Mouse (Mus musculus) kidney, postnatal 0 days (tissue): ENCODE measurements at regions not wholly inside any gene's neighbourhood (a gene's known extent, or its start where the extent isn't known, plus 50 kb on each side); places are given as distances from the start of the nearest gene placed in this dataset.
A peak's percentile ranks its signal among the peaks of the same experiment; 100 is the strongest.

Experiments used
- ATAC-seq: fragments of 200-750 bp; cut with Nextera tagmentation; replicated peaks from 2 replicates; pipeline ENCODE4 v1.8.0; 2017; ENCODE audit warnings: low read depth, moderate number of reproducible peaks, moderate TSS enrichment, moderate library complexity; ENCODE audit not compliant: low FRiP score
- DNase-seq: peaks from one replicate; pipeline ENCODE4 v3.0.0-alpha.2; 2016; ENCODE audit warnings: low spot score
- H3K27ac ChIP-seq: fragments of 300-500 bp; sonication (generic); 2 replicates; pipeline ENCODE4 v1.5.1; 2014; ENCODE audit warnings: mild to moderate bottlenecking
- H3K27me3 ChIP-seq: fragments of 300-500 bp; sonication (generic); 2 replicates; pipeline ENCODE4 v1.6.1; 2014; ENCODE audit warnings: low read length, mixed read lengths; ENCODE audit not compliant: insufficient read depth
- H3K36me3 ChIP-seq: fragments of 300-500 bp; sonication (generic); 2 replicates; pipeline ENCODE4 v1.6.1; 2014; ENCODE audit warnings: low read length, mixed read lengths; ENCODE audit not compliant: insufficient read depth
- H3K4me1 ChIP-seq: fragments of 300-500 bp; sonication (generic); replicated peaks from 2 replicates; pipeline ENCODE4 v1.6.1; 2014; ENCODE audit warnings: antibody characterized with exemption, low read length, mixed read lengths; ENCODE audit not compliant: insufficient read depth
- H3K4me2 ChIP-seq: fragments of 300-500 bp; sonication (generic); 2 replicates; pipeline ENCODE4 v1.6.1; 2014; ENCODE audit warnings: mild to moderate bottlenecking, low read length, moderate library complexity, mixed read lengths
- H3K4me3 ChIP-seq: fragments of 300-500 bp; sonication (generic); replicated peaks from 2 replicates; pipeline ENCODE4 v1.5.1; 2014; ENCODE audit warnings: low read depth, low read length
- H3K9ac ChIP-seq: fragments of 300-500 bp; sonication (generic); 2 replicates; pipeline ENCODE4 v1.6.1; 2014; ENCODE audit warnings: low read depth, low read length
- H3K9me3 ChIP-seq: fragments of 300-500 bp; sonication (generic); replicated peaks from 2 replicates; pipeline ENCODE4 v1.6.1; 2016; ENCODE audit warnings: low read length, inconsistent platforms, mixed read lengths
- CTCF ChIP-seq: IDR thresholded peaks from 2 replicates; pipeline ENCODE4 v1.5.1; 2016; ENCODE audit warnings: antibody characterized with exemption, low read depth, mild to moderate bottlenecking, moderate library complexity
- WGBS: fragments of 180-500 bp; shearing (Covaris S2); extraction: QIAGEN DNeasy Blood & Tissue Kit; methylation state at CpG from one replicate; pipeline ENCODE4 v1.1.7; 2014; 5-methylcytosine and 5-hydroxymethylcytosine counted together

DNA sequence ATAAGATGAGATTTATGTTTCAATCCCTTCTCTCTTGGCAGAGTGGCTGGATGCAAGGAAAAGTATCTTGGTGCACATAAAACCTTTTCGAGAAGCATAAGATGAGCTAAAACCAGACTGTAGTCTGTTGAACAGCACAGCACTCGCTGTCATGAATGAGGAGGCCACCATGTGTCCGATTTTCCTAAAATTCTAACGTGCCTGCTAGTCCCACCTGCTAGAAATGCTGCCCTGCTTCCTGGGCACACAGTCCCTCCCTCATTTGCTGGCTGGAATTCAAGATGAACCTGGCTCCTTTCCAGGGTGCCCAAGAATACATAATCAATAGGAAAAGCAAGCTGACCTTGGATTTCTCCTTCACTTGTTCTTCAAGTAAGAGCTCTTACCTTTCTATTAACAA lies 501.4 kb upstream of the Map3k7 start:
- WGBS = 67% methylated on average over 4 of the region's 4 CpGs
- no peak overlapping the region for H3K4me3 ChIP-seq
- no peak overlapping the region for H3K4me2 ChIP-seq
- no peak overlapping the region for H3K27ac ChIP-seq
- DNase-seq (no peak), ATAC-seq (no peak)
- no peaks in the 10 kb centered on the region for H3K9me3 ChIP-seq
- H3K4me1 ChIP-seq = no peaks in the 10 kb centered on the region
- no peak for TF ChIP-seq CTCF
- H3K36me3 ChIP-seq = no peaks in the 10 kb centered on the region
- no peaks in the 10 kb centered on the region for H3K27me3 ChIP-seq
- no peak overlapping the region for H3K9ac ChIP-seq

DNA sequence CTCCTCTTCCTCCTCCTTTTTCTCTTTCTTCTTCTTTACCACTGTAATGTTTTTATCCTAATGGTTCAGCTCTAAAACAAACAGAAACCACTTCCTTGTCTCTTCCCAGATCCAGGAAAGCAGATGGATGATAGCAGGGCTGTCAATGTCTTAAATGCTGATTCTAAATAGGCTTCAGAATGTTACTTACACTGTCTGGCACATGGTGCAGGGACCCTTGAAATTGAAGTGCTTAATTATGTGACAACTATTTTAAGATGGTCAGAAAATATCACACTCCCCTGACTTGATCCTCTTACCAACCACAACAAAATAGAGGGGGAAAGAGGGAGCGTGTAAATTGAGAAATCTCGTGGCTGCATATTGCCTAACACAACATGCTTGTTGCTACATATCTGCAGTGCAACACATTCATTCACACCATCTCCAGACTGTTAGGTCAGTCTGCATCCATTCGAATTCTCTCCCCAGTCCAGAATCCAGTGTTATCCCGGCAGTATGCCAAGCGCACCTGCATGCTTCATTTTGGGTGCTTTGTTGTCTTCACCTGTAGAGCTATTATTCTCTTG lies 500.7 kb upstream of the Map3k7 start:
- no peak for ATAC-seq
- Histone ChIP-seq H3K27ac (no peak overlapping the region), H3K27me3 (no peaks in the 10 kb centered on the region), H3K4me1 (no peaks in the 10 kb centered on the region), H3K9me3 (no peaks in the 10 kb centered on the region), H3K9ac (no peak overlapping the region), H3K4me2 (no peak overlapping the region), H3K4me3 (no peak overlapping the region), H3K36me3 (no peaks in the 10 kb centered on the region)
- no peak for TF ChIP-seq CTCF
- 86% methylated on average over 5 of the region's 5 CpGs for WGBS
- no peak for DNase-seq

DNA sequence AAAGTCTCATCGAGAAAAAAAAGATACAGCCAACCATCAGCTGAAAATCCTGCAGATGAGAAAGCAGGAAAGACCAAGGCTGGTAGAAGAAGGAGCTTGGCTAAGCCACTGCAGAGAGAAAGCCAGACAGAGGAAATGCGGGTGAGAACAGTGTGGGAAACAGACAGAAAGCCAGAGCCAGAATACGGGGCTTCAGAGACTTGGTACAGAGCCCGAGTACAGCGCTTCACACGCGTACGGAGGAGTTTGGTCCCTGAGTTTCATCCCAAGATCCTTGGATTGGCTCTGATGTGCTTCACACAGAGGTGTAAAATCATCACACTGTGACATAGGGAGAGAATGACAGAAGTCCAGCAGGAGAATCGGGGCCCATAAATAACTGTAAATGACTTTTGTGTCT lies 495.6 kb upstream of the Map3k7 start:
- no peaks in the 10 kb centered on the region for H3K27me3 ChIP-seq
- ATAC-seq = no peak
- 24% methylated on average over 9 of the region's 9 CpGs for WGBS
- H3K4me3 ChIP-seq = 0 out of 2 replicates have a peak overlapping the region, but pooled peaks have one; percentile 4
- no peaks in the 10 kb centered on the region for H3K36me3 ChIP-seq
- peak; percentile 36 for DNase-seq
- H3K9ac ChIP-seq = no peak overlapping the region
- H3K4me2 ChIP-seq = peak overlapping the region; percentile 44
- H3K4me1 ChIP-seq = no peaks in the 10 kb centered on the region
- H3K9me3 ChIP-seq = no peaks in the 10 kb centered on the region
- TF ChIP-seq CTCF = no peak
- H3K27ac ChIP-seq = no peak overlapping the region

DNA sequence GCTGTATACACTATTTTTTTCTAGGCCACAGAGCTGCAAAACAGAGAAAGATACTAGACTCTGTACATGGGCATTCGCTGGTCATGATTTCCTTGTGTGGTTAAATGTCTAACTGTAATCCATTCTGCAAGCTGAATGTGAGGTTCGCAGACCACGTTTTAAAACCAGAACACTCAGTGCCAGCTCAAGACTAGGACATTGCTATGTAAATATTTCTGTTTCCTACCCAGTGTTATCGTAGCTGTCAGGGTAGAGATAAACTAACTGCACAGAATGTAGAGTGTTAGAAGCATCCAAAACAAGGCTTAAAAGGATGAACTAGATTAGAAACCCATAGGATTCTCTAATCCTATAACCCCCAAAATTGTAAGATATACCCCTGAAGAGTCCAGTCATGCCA lies 494.1 kb upstream of the Map3k7 start:
- Histone ChIP-seq H3K27ac (no peak overlapping the region), H3K36me3 (no peaks in the 10 kb centered on the region), H3K4me3 (no peak overlapping the region), H3K9me3 (no peaks in the 10 kb centered on the region), H3K9ac (no peak overlapping the region), H3K27me3 (no peaks in the 10 kb centered on the region), H3K4me2 (no peak overlapping the region), H3K4me1 (no peaks in the 10 kb centered on the region)
- no peak for TF ChIP-seq CTCF
- 57% methylated on average over 4 of the region's 4 CpGs for WGBS
- ATAC-seq (no peak), DNase-seq (no peak)

- ATAC-seq = no peak
Measured at GRCm38 (mm10) chr4:31492535-31492934, 471.4 kb upstream of the Map3k7 start.

GRCm38 (mm10) chr4:31493087-31493511 lies 470.8 kb upstream of the Map3k7 start:
- Histone ChIP-seq H3K36me3 (no peaks in the 10 kb centered on the region), H3K27ac (no peak overlapping the region), H3K4me1 (no peaks in the 10 kb centered on the region), H3K4me2 (no peak overlapping the region), H3K9me3 (no peaks in the 10 kb centered on the region), H3K27me3 (no peaks in the 10 kb centered on the region), H3K9ac (no peak overlapping the region), H3K4me3 (no peak overlapping the region)
- no peak for ATAC-seq
- 42% methylated on average over 3 of the region's 3 CpGs for WGBS
- DNase-seq = peak; percentile 31
- TF ChIP-seq CTCF = no peak

More at GRCm38 (mm10) chr4:31492535-31492934, 471.4 kb upstream of the Map3k7 start:
- Histone ChIP-seq H3K4me2 (no peak overlapping the region), H3K4me1 (no peaks in the 10 kb centered on the region), H3K27me3 (no peaks in the 10 kb centered on the region), H3K27ac (no peak overlapping the region), H3K36me3 (no peaks in the 10 kb centered on the region), H3K9me3 (no peaks in the 10 kb centered on the region), H3K9ac (no peak overlapping the region), H3K4me3 (no peak overlapping the region)
- TF ChIP-seq CTCF = no peak
- 80% methylated on average over 3 of the region's 3 CpGs for WGBS
- no peak for DNase-seq

- Histone ChIP-seq H3K9me3 (no peaks in the 10 kb centered on the region), H3K27ac (no peak overlapping the region), H3K9ac (no peak overlapping the region), H3K4me3 (no peak overlapping the region), H3K36me3 (no peaks in the 10 kb centered on the region), H3K4me2 (no peak overlapping the region), H3K27me3 (no peaks in the 10 kb centered on the region), H3K4me1 (no peaks in the 10 kb centered on the region)
- WGBS = 91% methylated on average over 2 of the region's 2 CpGs
- no peak for DNase-seq
- no peak for TF ChIP-seq CTCF
- no peak for ATAC-seq
Measured at GRCm38 (mm10) chr4:31499888-31500287, 464.0 kb upstream of the Map3k7 start.
